Mouse (Mus musculus): ENCODE data around the gene Gstm3. TPM values are rescaled to one million over a fixed set of nuclear protein-coding genes. Genes with fewer than 3 reads are reported as not detected.
A peak's percentile ranks its signal among the peaks of the same experiment; 100 is the strongest.

Gene Gstm3
- polyA plus RNA-seq, 1 experiment = not detected

- 71% methylated on average over 20 of the region's 20 CpGs for WGBS
- H3K4me3 ChIP-seq (replicated peaks; ENCODE audit: control insufficient read depth, low read depth, low read length) = no peak within 1 kb of the TSS
- no peaks in the 10 kb centered on the region; the same call in 1 of the 2 replicates for H3K4me1 ChIP-seq (ENCODE audit: control insufficient read depth, insufficient read depth, low read length)
- TF ChIP-seq CTCF (IDR thresholded peaks at IDR 0.05; ENCODE audit: control insufficient read depth, insufficient read depth, low read length) (no peak), POLR2A (IDR thresholded peaks at IDR 0.05; ENCODE audit: borderline replicate concordance, control insufficient read depth, low read depth, low read length) (no peak)
- no peak within 1 kb of the TSS for H3K27ac ChIP-seq (ENCODE audit: control insufficient read depth, insufficient read depth, low read depth, low read length, poor library complexity)
Measured at GRCm38 (mm10) chr3:107943239-107943990, 25.7 kb downstream of the Gstm3 start, which contains the start of gene Gstm6. TSS of gene Gstm6 (minus strand) at chr3:107943749.

- WGBS = 77% methylated on average over 4 of the region's 4 CpGs
- TF ChIP-seq POLR2A (IDR thresholded peaks at IDR 0.05; ENCODE audit: borderline replicate concordance, control insufficient read depth, low read depth, low read length) (no peak), CTCF (IDR thresholded peaks at IDR 0.05; ENCODE audit: control insufficient read depth, insufficient read depth, low read length) (no peak)
- Histone ChIP-seq H3K4me1 (ENCODE audit: control insufficient read depth, insufficient read depth, low read length) (no peaks in the 10 kb centered on the region; the same call in 1 of the 2 replicates), H3K27ac (ENCODE audit: control insufficient read depth, insufficient read depth, low read depth, low read length, poor library complexity) (no peak overlapping the region), H3K4me3 (replicated peaks; ENCODE audit: control insufficient read depth, low read depth, low read length) (no peak overlapping the region)
Measured at GRCm38 (mm10) chr3:107941261-107941660, 27.8 kb downstream of the Gstm3 start.

GRCm38 (mm10) chr3:107940524-107940923 lies 28.6 kb downstream of the Gstm3 start:
- Histone ChIP-seq H3K4me3 (replicated peaks; ENCODE audit: control insufficient read depth, low read depth, low read length) (no peak overlapping the region), H3K4me1 (ENCODE audit: control insufficient read depth, insufficient read depth, low read length) (no peaks in the 10 kb centered on the region; the same call in 1 of the 2 replicates), H3K27ac (ENCODE audit: control insufficient read depth, insufficient read depth, low read depth, low read length, poor library complexity) (no peak overlapping the region)
- 50% methylated on average over 7 of the region's 7 CpGs for WGBS
- TF ChIP-seq POLR2A (IDR thresholded peaks at IDR 0.05; ENCODE audit: borderline replicate concordance, control insufficient read depth, low read depth, low read length) (no peak), CTCF (IDR thresholded peaks at IDR 0.05; ENCODE audit: control insufficient read depth, insufficient read depth, low read length) (no peak)

GRCm38 (mm10) chr3:107939830-107940229 lies 29.3 kb downstream of the Gstm3 start:
- TF ChIP-seq POLR2A (IDR thresholded peaks at IDR 0.05; ENCODE audit: borderline replicate concordance, control insufficient read depth, low read depth, low read length) (no peak), CTCF (IDR thresholded peaks at IDR 0.05; ENCODE audit: control insufficient read depth, insufficient read depth, low read length) (no peak)
- 14% methylated on average over 4 of the region's 4 CpGs for WGBS
- Histone ChIP-seq H3K4me3 (replicated peaks; ENCODE audit: control insufficient read depth, low read depth, low read length) (no peak overlapping the region), H3K27ac (ENCODE audit: control insufficient read depth, insufficient read depth, low read depth, low read length, poor library complexity) (no peak overlapping the region), H3K4me1 (ENCODE audit: control insufficient read depth, insufficient read depth, low read length) (no peaks in the 10 kb centered on the region; the same call in 1 of the 2 replicates)

- 9% methylated on average over 3 of the region's 3 CpGs for WGBS
- Histone ChIP-seq H3K4me1 (ENCODE audit: control insufficient read depth, insufficient read depth, low read length) (no peaks in the 10 kb centered on the region; the same call in 1 of the 2 replicates), H3K4me3 (replicated peaks; ENCODE audit: control insufficient read depth, low read depth, low read length) (no peak overlapping the region), H3K27ac (ENCODE audit: control insufficient read depth, insufficient read depth, low read depth, low read length, poor library complexity) (no peak overlapping the region)
- TF ChIP-seq POLR2A (IDR thresholded peaks at IDR 0.05; ENCODE audit: borderline replicate concordance, control insufficient read depth, low read depth, low read length) = no peak
- peak; percentile 87 for TF ChIP-seq CTCF (IDR thresholded peaks at IDR 0.05; ENCODE audit: control insufficient read depth, insufficient read depth, low read length)
Measured at GRCm38 (mm10) chr3:107939403-107939802, 29.7 kb downstream of the Gstm3 start.

GRCm38 (mm10) chr3:107935888-107936287 lies 33.2 kb downstream of the Gstm3 start:
- H3K4me3 ChIP-seq (replicated peaks; ENCODE audit: control insufficient read depth, low read depth, low read length) = no peak overlapping the region
- no peak overlapping the region for H3K27ac ChIP-seq (ENCODE audit: control insufficient read depth, insufficient read depth, low read depth, low read length, poor library complexity)
- TF ChIP-seq CTCF (IDR thresholded peaks at IDR 0.05; ENCODE audit: control insufficient read depth, insufficient read depth, low read length) = no peak
- TF ChIP-seq POLR2A (IDR thresholded peaks at IDR 0.05; ENCODE audit: borderline replicate concordance, control insufficient read depth, low read depth, low read length) = no peak
- no peaks in the 10 kb centered on the region; the same call in 1 of the 2 replicates for H3K4me1 ChIP-seq (ENCODE audit: control insufficient read depth, insufficient read depth, low read length)
- 38% methylated on average over 3 of the region's 3 CpGs for WGBS

- Histone ChIP-seq H3K27ac (ENCODE audit: control insufficient read depth, insufficient read depth, low read depth, low read length, poor library complexity) (no peak overlapping the region), H3K4me3 (replicated peaks; ENCODE audit: control insufficient read depth, low read depth, low read length) (no peak overlapping the region), H3K4me1 (ENCODE audit: control insufficient read depth, insufficient read depth, low read length) (no peaks in the 10 kb centered on the region; the same call in 1 of the 2 replicates)
- TF ChIP-seq POLR2A (IDR thresholded peaks at IDR 0.05; ENCODE audit: borderline replicate concordance, control insufficient read depth, low read depth, low read length) = no peak
- no peak for TF ChIP-seq CTCF (IDR thresholded peaks at IDR 0.05; ENCODE audit: control insufficient read depth, insufficient read depth, low read length)
- 77% methylated on average over 3 of the region's 3 CpGs for WGBS
Measured at GRCm38 (mm10) chr3:107935268-107935667, 33.8 kb downstream of the Gstm3 start.

- H3K4me3 ChIP-seq (replicated peaks; ENCODE audit: control insufficient read depth, low read depth, low read length) = no peak overlapping the region
- TF ChIP-seq CTCF (IDR thresholded peaks at IDR 0.05; ENCODE audit: control insufficient read depth, insufficient read depth, low read length) = no peak
- TF ChIP-seq POLR2A (IDR thresholded peaks at IDR 0.05; ENCODE audit: borderline replicate concordance, control insufficient read depth, low read depth, low read length) = no peak
- no peaks in the 10 kb centered on the region; the same call in 1 of the 2 replicates for H3K4me1 ChIP-seq (ENCODE audit: control insufficient read depth, insufficient read depth, low read length)
- no peak overlapping the region for H3K27ac ChIP-seq (ENCODE audit: control insufficient read depth, insufficient read depth, low read depth, low read length, poor library complexity)
- WGBS = 85% methylated on average over 6 of the region's 6 CpGs
Measured at GRCm38 (mm10) chr3:107932128-107932527, 37.0 kb downstream of the Gstm3 start.

Measured in bone marrow, adult 2 months (tissue).